Mouse (Mus musculus): ENCODE measurements around the gene Krtap21-1. TPM values are rescaled to one million over a fixed set of nuclear protein-coding genes. Genes with fewer than 3 reads are reported as not detected.

Gene Krtap21-1
- total RNA-seq (2015) (not detected in 2 replicates), total RNA-seq (2017) (not detected in 2 replicates)

DNA sequence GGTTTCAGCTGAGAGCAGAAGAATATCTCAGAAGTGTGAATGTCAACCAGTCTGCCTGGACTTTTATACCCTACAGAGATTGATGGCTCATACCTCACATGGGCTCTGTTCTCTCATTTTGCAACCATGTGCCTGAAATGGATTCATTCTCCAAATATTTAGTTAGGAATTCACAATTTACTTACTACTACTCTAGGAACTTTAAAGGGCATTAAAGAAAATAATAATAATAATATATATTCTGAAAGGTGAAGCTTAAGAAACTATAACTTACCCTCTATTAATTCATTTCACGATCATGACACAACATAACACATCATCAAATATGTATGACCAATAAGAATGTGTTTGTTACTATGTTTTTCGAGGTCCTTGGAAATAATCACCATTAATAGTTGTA is at the start of gene Krtap21-1:
Gene Krtap21-1 (minus strand): TSS at position 101 of the 400 bp plus-strand sequence.
- no peak for ATAC-seq (ENCODE audit: poor library complexity, severe bottlenecking)

DNA sequence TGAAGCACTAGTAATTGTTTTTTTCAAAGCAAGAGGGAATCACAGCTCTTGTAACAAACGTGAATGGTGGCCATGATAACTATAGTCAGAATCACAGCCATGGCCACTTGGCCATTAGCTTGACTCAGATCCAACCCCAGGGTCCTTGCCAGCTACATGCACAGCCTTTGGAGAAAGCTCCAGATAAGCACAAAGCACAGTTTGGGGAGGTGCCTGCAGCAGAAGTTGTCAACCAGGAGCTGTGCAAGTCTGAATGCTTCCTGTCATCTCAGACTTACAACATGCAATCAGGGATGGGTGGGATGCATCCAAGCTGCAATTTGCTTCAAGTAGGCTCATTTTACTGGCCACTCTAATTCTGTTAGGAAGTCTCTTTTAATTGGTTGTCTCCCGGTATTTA is 25.9 kb upstream of the Krtap21-1 start:
- no peak for ATAC-seq (ENCODE audit: poor library complexity, severe bottlenecking)

- ATAC-seq (ENCODE audit: poor library complexity, severe bottlenecking) = no peak
Observed at GRCm38 (mm10) chr16:89425310-89425709, 21.6 kb upstream of the Krtap21-1 start.

- no peak for ATAC-seq (ENCODE audit: poor library complexity, severe bottlenecking)
Observed at GRCm38 (mm10) chr16:89420011-89420410, 16.3 kb upstream of the Krtap21-1 start, which contains the start of gene Krtap6-2. Gene Krtap6-2 (minus strand): TSS chr16:89420111.

GRCm38 (mm10) chr16:89416311-89416710 is 12.6 kb upstream of the Krtap21-1 start:
- no peak for ATAC-seq (ENCODE audit: poor library complexity, severe bottlenecking)

DNA sequence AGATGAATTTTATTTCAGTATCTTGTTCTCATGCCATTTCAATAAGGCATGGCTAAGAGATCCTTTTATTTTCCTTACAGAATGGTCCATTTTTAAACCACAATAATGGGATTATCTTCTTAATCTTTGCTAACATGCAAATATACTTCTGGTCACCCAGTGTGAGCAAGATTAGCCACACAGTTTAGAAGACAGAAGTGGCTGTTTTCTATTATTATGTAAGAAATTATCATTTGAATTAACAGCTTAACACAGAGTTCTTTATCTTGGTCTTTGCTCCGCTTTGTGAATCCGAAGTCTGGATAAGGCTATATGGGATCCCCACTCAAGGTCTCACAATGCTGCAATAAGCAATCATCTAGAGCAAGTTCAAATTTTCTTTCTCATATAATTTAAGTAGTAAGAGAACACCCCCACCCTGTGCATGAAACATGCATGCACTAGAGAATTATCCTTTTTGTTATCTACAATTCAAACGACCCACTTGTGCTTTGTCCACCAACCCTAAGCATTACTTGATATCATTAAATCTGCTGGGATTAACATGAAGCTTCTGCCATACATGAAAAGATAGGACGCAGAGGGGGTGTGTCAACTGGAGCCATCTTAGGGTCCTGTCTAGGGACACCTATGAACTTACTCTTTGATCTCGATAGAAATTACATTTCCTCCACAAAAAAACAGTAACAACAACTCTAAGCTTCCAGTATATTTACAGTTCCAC is 6.8 kb upstream of the Krtap21-1 start:
- ATAC-seq (ENCODE audit: poor library complexity, severe bottlenecking) = no peak

GRCm38 (mm10) chr16:89372734-89373461 is 30.8 kb downstream of the Krtap21-1 start:
- ATAC-seq (ENCODE audit: poor library complexity, severe bottlenecking) = no peak

Other genes starting within 250 kb of the Krtap21-1 start
- not detected in 2 replicates for gene Gm9789, start 245.9 kb downstream of the Krtap21-1 start, total RNA-seq (2015)
- not detected in 2 replicates for gene Gm9789, start 245.9 kb downstream of the Krtap21-1 start, total RNA-seq (2017)
- not detected in 2 replicates for gene Gm7735, start 234.4 kb downstream of the Krtap21-1 start, total RNA-seq (2015)
- not detected in 2 replicates for gene Gm7735, start 234.4 kb downstream of the Krtap21-1 start, total RNA-seq (2017)
- gene 1110057P08Rik, start 229.1 kb downstream of the Krtap21-1 start, total RNA-seq (2015) = not detected in 2 replicates
- not detected in 2 replicates for gene 1110057P08Rik, start 229.1 kb downstream of the Krtap21-1 start, total RNA-seq (2017)
- gene Krtap20-2, start 198.0 kb downstream of the Krtap21-1 start, total RNA-seq (2015) = not detected in 2 replicates
- not detected in 2 replicates for gene Krtap20-2, start 198.0 kb downstream of the Krtap21-1 start, total RNA-seq (2017)
- not detected in 2 replicates for gene Krtap6-2, start 16.2 kb upstream of the Krtap21-1 start, total RNA-seq (2015)
- gene Krtap6-2, start 16.2 kb upstream of the Krtap21-1 start, total RNA-seq (2017) = not detected in 2 replicates
- not detected in 2 replicates for gene Krtap8-1, start 84.1 kb upstream of the Krtap21-1 start, total RNA-seq (2015)
- gene Krtap8-1, start 84.1 kb upstream of the Krtap21-1 start, total RNA-seq (2017) = not detected in 2 replicates
- not detected in 2 replicates for gene Krtap7-1, start 104.5 kb upstream of the Krtap21-1 start, total RNA-seq (2015)
- gene Krtap7-1, start 104.5 kb upstream of the Krtap21-1 start, total RNA-seq (2017) = not detected in 2 replicates
- not detected in 2 replicates for gene Krtap11-1, start 167.3 kb upstream of the Krtap21-1 start, total RNA-seq (2015)
- not detected in 2 replicates for gene Krtap11-1, start 167.3 kb upstream of the Krtap21-1 start, total RNA-seq (2017)

Data from megakaryocyte, adult 5-6 weeks (primary cell).